Mouse (Mus musculus) midbrain, embryonic 12.5 days (tissue): ENCODE results near the gene Sema6d. TPM values are rescaled to one million over a fixed set of nuclear protein-coding genes. Genes with fewer than 3 reads are reported as not detected.
"Not testable (repeated sequence)": the region's sequence is repeated elsewhere in the genome, so short reads cannot be mapped to it uniquely, and the experiment has no call there.

Experiments
- ATAC-seq: fragments of 200-750 bp; cut with Nextera tagmentation; 2 replicates; pipeline ENCODE4 v1.8.0; 2017; ENCODE audit warnings: low read depth, moderate TSS enrichment, moderate library complexity; ENCODE audit not compliant: low FRiP score
- H3K27ac ChIP-seq: fragments of 300-500 bp; sonication (generic); replicated peaks from 2 replicates; pipeline ENCODE4 v1.5.1; 2016; ENCODE audit warnings: mild to moderate bottlenecking
- H3K27me3 ChIP-seq: fragments of 300-500 bp; sonication (generic); 2 replicates; pipeline ENCODE4 v1.6.1; 2016; ENCODE audit warnings: mild to moderate bottlenecking
- H3K36me3 ChIP-seq: fragments of 300-500 bp; sonication (generic); 2 replicates; pipeline ENCODE4 v1.6.1; 2016
- H3K4me1 ChIP-seq: fragments of 300-500 bp; sonication (generic); 2 replicates; pipeline ENCODE4 v1.6.1; 2016
- H3K4me2 ChIP-seq: fragments of 300-500 bp; sonication (generic); replicated peaks from 2 replicates; pipeline ENCODE4 v1.6.1; 2016; ENCODE audit warnings: mild to moderate bottlenecking, moderate library complexity
- H3K4me3 ChIP-seq: fragments of 300-500 bp; sonication (generic); 2 replicates; pipeline ENCODE4 v1.5.1; 2016; ENCODE audit warnings: mild to moderate bottlenecking
- H3K9ac ChIP-seq: fragments of 300-500 bp; sonication (generic); replicated peaks from 2 replicates; pipeline ENCODE4 v1.6.1; 2016; ENCODE audit warnings: mild to moderate bottlenecking, moderate library complexity
- H3K9me3 ChIP-seq: fragments of 300-500 bp; sonication (generic); 2 replicates; pipeline ENCODE4 v1.6.1; 2016; ENCODE audit warnings: mild to moderate bottlenecking
- WGBS: fragments of 180-500 bp; shearing (Covaris S2); methylation state at CpG from one replicate; pipeline ENCODE4 v1.1.7; 2016; 5-methylcytosine and 5-hydroxymethylcytosine counted together
- polyA plus RNA-seq: library from polyadenylated mRNA; unstranded; fragments of >200 nt; fragmentation: Nextera tagmentation; extraction: Ambion mirVana; gene quantifications from 2 replicates; pipeline ENCODE4 v1.2.1, GENCODE M21; 2016

Sema6d gene
- polyA plus RNA-seq, 1 experiment from 2014 or later, result 17.5 TPM

GRCm38 (mm10) chr2:124308605-124309004 is 218.8 kb downstream of the Sema6d start:
- ATAC-seq, result no peak
- WGBS, result 75% methylated on average over 2 of the region's 2 CpGs
- no peak overlapping the region for H3K4me2 ChIP-seq

GRCm38 (mm10) chr2:124309361-124310128 is 219.8 kb downstream of the Sema6d start:
- no peaks in the 10 kb centered on the region for H3K36me3 ChIP-seq
- no peak overlapping the region for H3K4me3 ChIP-seq
- no peak overlapping the region for H3K27ac ChIP-seq
- ATAC-seq, result no peak
- H3K9ac ChIP-seq, result no peak overlapping the region
- no peak overlapping the region for H3K4me2 ChIP-seq
- no peaks in the 10 kb centered on the region for H3K4me1 ChIP-seq
- no peaks in the 10 kb centered on the region for H3K9me3 ChIP-seq
- no peaks in the 10 kb centered on the region for H3K27me3 ChIP-seq
- WGBS, result 93% methylated on average over 6 of the region's 6 CpGs

More at GRCm38 (mm10) chr2:124308605-124309004, 218.8 kb downstream of the Sema6d start:
- no peak overlapping the region for H3K4me3 ChIP-seq
- H3K27ac ChIP-seq, result no peak overlapping the region
- H3K4me1 ChIP-seq, result no peaks in the 10 kb centered on the region
- H3K9ac ChIP-seq, result no peak overlapping the region
- no peaks in the 10 kb centered on the region for H3K36me3 ChIP-seq
- no peaks in the 10 kb centered on the region for H3K9me3 ChIP-seq
- no peaks in the 10 kb centered on the region for H3K27me3 ChIP-seq

DNA sequence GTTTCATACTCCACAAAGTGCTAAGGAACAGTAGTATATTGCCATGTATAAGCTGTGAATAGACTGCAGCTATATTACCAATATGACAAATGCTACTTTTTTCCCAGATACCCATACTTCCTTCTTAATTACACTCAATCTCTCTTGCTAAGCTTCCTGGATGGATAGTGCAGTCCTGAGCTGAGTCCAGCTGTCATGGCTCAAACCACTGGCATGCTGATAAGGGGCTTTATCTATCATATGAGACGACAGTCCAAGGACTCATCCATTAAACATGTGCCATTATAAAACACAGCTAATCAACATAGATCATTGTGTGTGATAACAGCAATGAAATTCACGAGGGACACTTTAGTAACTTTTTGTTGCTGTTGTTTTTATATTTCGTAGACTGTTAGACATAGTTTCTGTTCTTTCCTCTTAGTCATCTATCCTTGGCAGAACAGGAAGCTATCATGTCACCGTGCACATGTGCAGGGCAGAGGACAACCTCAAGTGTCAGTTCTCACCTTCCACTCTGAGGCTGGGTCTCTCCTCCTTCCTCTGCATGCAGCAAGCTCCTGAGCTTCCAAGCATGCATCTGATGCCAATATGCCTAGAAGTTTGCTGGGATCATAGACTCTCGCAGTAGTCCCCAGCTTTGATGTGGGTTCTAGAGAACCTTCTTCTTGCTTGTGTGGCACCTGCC is 232.9 kb downstream of the Sema6d start:
- no peaks in the 10 kb centered on the region for H3K27me3 ChIP-seq
- no peaks in the 10 kb centered on the region for H3K4me1 ChIP-seq
- 86% methylated on average over 5 of the region's 5 CpGs for WGBS
- no peaks in the 10 kb centered on the region for H3K36me3 ChIP-seq
- no peaks in the 10 kb centered on the region for H3K9me3 ChIP-seq
- H3K4me2 ChIP-seq, result no peak overlapping the region
- no peak overlapping the region for H3K4me3 ChIP-seq
- no peak overlapping the region for H3K9ac ChIP-seq
- no peak for ATAC-seq
- no peak overlapping the region for H3K27ac ChIP-seq

GRCm38 (mm10) chr2:124324107-124324724 is 234.4 kb downstream of the Sema6d start:
- ATAC-seq, result no peak

DNA sequence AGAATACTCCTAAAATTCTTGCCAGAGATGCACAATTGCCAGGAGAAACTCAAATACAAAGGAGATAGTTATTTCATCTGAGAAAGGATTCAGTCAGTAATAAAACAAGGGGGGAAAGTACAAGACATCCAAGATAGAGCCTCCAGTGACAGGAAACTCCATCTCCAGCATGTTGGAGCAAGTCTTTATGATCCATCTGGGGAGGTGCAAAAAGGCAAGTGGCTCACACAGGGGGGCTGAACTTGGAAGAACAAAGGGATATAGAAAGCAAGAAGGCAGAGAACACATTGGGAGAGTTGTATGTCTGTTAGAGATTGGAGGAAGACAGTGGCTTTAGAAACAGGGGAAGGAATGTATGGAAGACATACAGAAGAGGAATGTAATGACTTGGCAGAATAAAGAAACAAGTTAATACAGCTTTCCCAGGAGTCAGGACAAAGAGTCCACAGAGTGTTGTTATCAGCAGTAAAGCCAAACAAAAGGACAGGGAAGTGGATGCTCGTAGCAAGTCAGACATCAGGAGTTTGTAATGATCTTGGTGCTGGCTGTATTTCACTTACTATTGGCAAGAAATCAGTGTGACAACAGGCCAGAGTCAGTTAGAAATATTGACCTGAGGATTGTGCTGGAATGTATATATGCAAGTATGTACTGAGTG is 239.8 kb downstream of the Sema6d start:
- no peak overlapping the region for H3K27ac ChIP-seq
- no peaks in the 10 kb centered on the region for H3K27me3 ChIP-seq
- H3K9me3 ChIP-seq, result no peaks in the 10 kb centered on the region
- 73% methylated on average over 1 of the region's 1 CpGs for WGBS
- H3K4me2 ChIP-seq, result no peak overlapping the region
- H3K4me3 ChIP-seq, result no peak overlapping the region
- H3K36me3 ChIP-seq, result no peaks in the 10 kb centered on the region
- ATAC-seq, result no peak
- H3K9ac ChIP-seq, result no peak overlapping the region
- no peaks in the 10 kb centered on the region for H3K4me1 ChIP-seq

More at GRCm38 (mm10) chr2:124324107-124324724, 234.4 kb downstream of the Sema6d start:
- 90% methylated on average over 6 of the region's 6 CpGs for WGBS
- no peak overlapping the region for H3K4me2 ChIP-seq
- no peak overlapping the region for H3K9ac ChIP-seq
- no peaks in the 10 kb centered on the region for H3K9me3 ChIP-seq
- H3K27me3 ChIP-seq, result no peaks in the 10 kb centered on the region
- H3K4me3 ChIP-seq, result no peak overlapping the region
- no peak overlapping the region for H3K27ac ChIP-seq
- H3K4me1 ChIP-seq, result no peaks in the 10 kb centered on the region
- no peaks in the 10 kb centered on the region for H3K36me3 ChIP-seq

DNA sequence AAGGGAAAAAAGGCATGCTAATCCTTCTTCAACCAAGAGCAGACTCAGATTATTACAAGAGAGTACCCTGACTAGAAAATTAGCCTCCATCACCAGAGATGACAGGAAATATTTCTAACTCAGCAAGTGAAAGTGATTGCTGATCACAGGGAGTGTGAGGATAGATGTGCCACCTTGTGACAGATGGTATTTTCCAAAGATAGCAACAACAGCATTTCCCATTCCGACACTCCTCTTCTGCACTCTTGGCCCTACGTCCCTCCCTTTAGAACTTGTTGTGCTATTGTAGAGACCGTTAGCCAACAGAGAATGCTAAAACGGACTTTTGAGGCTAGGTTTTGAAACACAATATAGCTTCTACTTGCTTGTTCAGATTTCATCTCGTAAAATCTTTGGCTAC is 243.1 kb downstream of the Sema6d start:
- Histone ChIP-seq H3K9me3 (no peaks in the 10 kb centered on the region), H3K9ac (no peak overlapping the region), H3K36me3 (no peaks in the 10 kb centered on the region), H3K4me2 (no peak overlapping the region), H3K27ac (no peak overlapping the region), H3K27me3 (no peaks in the 10 kb centered on the region), H3K4me3 (no peak overlapping the region), H3K4me1 (no peaks in the 10 kb centered on the region)
- WGBS, result 89% methylated on average over 5 of the region's 5 CpGs
- no peak for ATAC-seq

DNA sequence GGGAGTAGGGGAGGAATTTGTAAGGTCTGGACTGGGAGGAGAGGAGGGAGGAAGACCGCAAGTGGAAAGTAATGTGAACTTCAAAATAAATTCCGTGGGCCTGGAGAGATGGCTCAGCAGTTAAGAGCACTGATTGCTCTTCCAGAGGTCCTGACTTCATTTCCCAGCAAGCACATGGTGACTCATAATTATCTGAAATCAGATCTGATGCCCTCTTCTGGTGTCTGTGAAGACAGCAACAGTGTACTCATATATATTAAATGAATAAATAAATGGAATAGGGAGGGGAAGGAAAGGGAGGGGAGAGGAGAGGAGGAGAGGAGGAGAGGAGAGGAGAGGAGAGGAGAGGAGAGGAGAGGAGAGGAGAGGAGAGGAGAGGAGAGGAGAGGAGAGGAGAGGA is 244.9 kb downstream of the Sema6d start:
- H3K27ac ChIP-seq, H3K4me1 ChIP-seq, H3K27me3 ChIP-seq, H3K4me2 ChIP-seq, H3K9ac ChIP-seq, H3K36me3 ChIP-seq, H3K9me3 ChIP-seq, ATAC-seq, H3K4me3 ChIP-seq: not testable (repeated sequence)
- 71% methylated on average over 2 of the region's 2 CpGs for WGBS

DNA sequence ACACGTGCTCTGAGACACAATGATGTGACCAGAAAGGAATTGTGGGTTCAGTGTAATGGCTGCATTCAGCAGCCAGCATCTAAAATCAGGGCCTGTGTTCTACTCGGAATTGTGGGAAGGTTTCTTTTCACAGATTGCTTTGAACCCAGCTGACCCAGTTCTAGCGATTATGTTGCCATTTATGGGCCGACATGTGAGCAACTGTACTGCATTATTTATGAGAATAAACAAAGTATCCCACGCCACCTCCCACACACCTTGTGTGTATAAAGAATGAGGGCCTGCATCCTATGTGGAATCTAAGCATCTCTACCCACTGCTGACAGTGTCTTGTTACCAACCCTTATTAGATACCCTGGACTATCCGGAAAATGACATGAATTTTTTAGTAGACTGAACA is 248.5 kb downstream of the Sema6d start:
- H3K9me3 ChIP-seq, result no peaks in the 10 kb centered on the region
- no peaks in the 10 kb centered on the region for H3K27me3 ChIP-seq
- 80% methylated on average over 6 of the region's 6 CpGs for WGBS
- H3K4me2 ChIP-seq, result no peak overlapping the region
- no peak overlapping the region for H3K4me3 ChIP-seq
- H3K36me3 ChIP-seq, result no peaks in the 10 kb centered on the region
- H3K9ac ChIP-seq, result no peak overlapping the region
- no peak for ATAC-seq
- H3K27ac ChIP-seq, result no peak overlapping the region
- no peaks in the 10 kb centered on the region for H3K4me1 ChIP-seq

- H3K4me1 ChIP-seq, result no peaks in the 10 kb centered on the region
- H3K9me3 ChIP-seq, result no peaks in the 10 kb centered on the region
- ATAC-seq, result no peak
- 87% methylated on average over 2 of the region's 2 CpGs for WGBS
- no peak overlapping the region for H3K27ac ChIP-seq
- H3K4me3 ChIP-seq, result no peak overlapping the region
- no peak overlapping the region for H3K9ac ChIP-seq
- no peaks in the 10 kb centered on the region for H3K36me3 ChIP-seq
- no peaks in the 10 kb centered on the region for H3K27me3 ChIP-seq
- H3K4me2 ChIP-seq, result no peak overlapping the region
These were observed 264.4 kb downstream of the Sema6d start for GRCm38 (mm10) chr2:124354191-124354590.

- no peaks in the 10 kb centered on the region for H3K36me3 ChIP-seq
- ATAC-seq, result no peak
- H3K9me3 ChIP-seq, result no peaks in the 10 kb centered on the region
- H3K4me2 ChIP-seq, result no peak overlapping the region
- H3K4me3 ChIP-seq, result no peak overlapping the region
- WGBS, result 83% methylated on average over 2 of the region's 2 CpGs
- H3K27ac ChIP-seq, result no peak overlapping the region
- no peaks in the 10 kb centered on the region for H3K4me1 ChIP-seq
- no peak overlapping the region for H3K9ac ChIP-seq
- H3K27me3 ChIP-seq, result no peaks in the 10 kb centered on the region
These were observed 264.9 kb downstream of the Sema6d start for GRCm38 (mm10) chr2:124354716-124355115.

DNA sequence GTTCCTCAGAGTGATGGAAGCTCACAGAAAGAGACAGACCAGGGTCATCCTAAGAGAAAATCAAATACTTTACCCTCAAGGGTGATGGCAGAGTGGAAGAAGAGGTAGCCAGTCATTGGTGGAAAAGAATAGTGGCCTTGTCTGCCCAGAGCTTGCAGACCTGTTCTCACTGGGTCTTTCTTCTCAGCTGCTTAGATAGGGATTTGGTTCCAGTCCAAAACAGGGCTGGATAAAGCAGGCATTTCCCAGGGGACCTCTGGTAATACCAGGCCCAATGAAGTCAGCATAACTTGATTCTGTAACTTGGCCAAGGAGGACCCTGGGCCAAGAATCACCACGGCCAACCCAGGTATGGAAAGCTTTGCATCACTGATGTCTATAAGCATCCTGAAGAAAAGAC is 279.5 kb downstream of the Sema6d start:
- Histone ChIP-seq H3K36me3 (no peaks in the 10 kb centered on the region), H3K4me1 (no peaks in the 10 kb centered on the region), H3K4me3 (no peak overlapping the region), H3K4me2 (no peak overlapping the region), H3K27ac (no peak overlapping the region), H3K9ac (no peak overlapping the region), H3K9me3 (no peaks in the 10 kb centered on the region), H3K27me3 (no peaks in the 10 kb centered on the region)
- ATAC-seq, result no peak
- 77% methylated on average over 1 of the region's 1 CpGs for WGBS

- ATAC-seq, result no peak
- H3K27ac ChIP-seq, result no peak overlapping the region
- no peaks in the 10 kb centered on the region for H3K4me1 ChIP-seq
- no peak overlapping the region for H3K9ac ChIP-seq
- H3K27me3 ChIP-seq, result no peaks in the 10 kb centered on the region
- WGBS, result 52% methylated on average over 2 of the region's 2 CpGs
- H3K4me3 ChIP-seq, result no peak overlapping the region
- H3K36me3 ChIP-seq, result no peaks in the 10 kb centered on the region
- no peak overlapping the region for H3K4me2 ChIP-seq
- H3K9me3 ChIP-seq, result no peaks in the 10 kb centered on the region
These were observed 280.2 kb downstream of the Sema6d start for GRCm38 (mm10) chr2:124369991-124370390.
